Mouse (Mus musculus): Measurements from ENCODE around the gene Nmrk2. TPM values are rescaled to one million over a fixed set of nuclear protein-coding genes. Genes with fewer than 3 reads are reported as not detected.
"Not testable (repeated sequence)": the region's sequence is repeated elsewhere in the genome, so short reads cannot be mapped to it uniquely, and the experiment has no call there.

Gene Nmrk2
- polyA plus RNA-seq, 1 experiment, result 0.18 TPM

GRCm38 (mm10) chr10:81182336-81183333, 19.2 kb downstream of the Nmrk2 start, which contains the start of gene Dapk3:
Gene Dapk3 (plus strand): TSS chr10:81183005.
- peak within 1 kb of the TSS; percentile 75 for H3ac ChIP-seq (ENCODE audit: control insufficient read depth, insufficient read length, low read depth)
- H3K79me3 ChIP-seq (ENCODE audit: low read depth), result peaks cover 38% of the 10 kb centered on the region
- peaks cover 68% of the 10 kb centered on the region for H3K36me3 ChIP-seq (ENCODE audit: control insufficient read depth, insufficient read depth)
- H3K27me3 ChIP-seq (ENCODE audit: control insufficient read depth, insufficient read depth, insufficient read length), result no peaks in the 10 kb centered on the region
- H3K4me3 ChIP-seq (ENCODE audit: insufficient read depth, poor library complexity, severe bottlenecking), result peak within 1 kb of the TSS; percentile 43
- TF ChIP-seq CTCF (IDR thresholded peaks at IDR 0.05; ENCODE audit: control insufficient read depth, insufficient read depth, insufficient read length) (no peak), FOSL1 (IDR thresholded peaks at IDR 0.05; ENCODE audit: insufficient read depth, low read length, poor library complexity, severe bottlenecking) (peak; percentile 29), CEBPB (IDR thresholded peaks at IDR 0.05; ENCODE audit: low read depth) (peak; percentile 13), MAX (IDR thresholded peaks at IDR 0.05) (peak; percentile 89), MYOG (IDR thresholded peaks at IDR 0.05; ENCODE audit: control insufficient read depth, extremely low read depth, insufficient read length) (peak; percentile 90)
- H3K79me2 ChIP-seq (ENCODE audit: control insufficient read depth, insufficient read depth), result peaks cover 69% of the 10 kb centered on the region

- peaks cover 70% of the 10 kb centered on the region for H3K36me3 ChIP-seq (ENCODE audit: control insufficient read depth, insufficient read depth)
- not testable (repeated sequence) for H3K27me3 ChIP-seq (ENCODE audit: control insufficient read depth, insufficient read depth, insufficient read length); H3ac ChIP-seq (ENCODE audit: control insufficient read depth, insufficient read length, low read depth)
- peaks cover 45% of the 10 kb centered on the region for H3K79me3 ChIP-seq (ENCODE audit: low read depth)
- H3K4me3 ChIP-seq (ENCODE audit: insufficient read depth, poor library complexity, severe bottlenecking), result peak overlapping the region; percentile 6
- H3K79me2 ChIP-seq (ENCODE audit: control insufficient read depth, insufficient read depth), result peaks cover 71% of the 10 kb centered on the region
Measured at GRCm38 (mm10) chr10:81181860-81182259, 20.0 kb downstream of the Nmrk2 start.

- Histone ChIP-seq H3K27me3 (ENCODE audit: control insufficient read depth, insufficient read depth, insufficient read length) (no peaks in the 10 kb centered on the region), H3K79me3 (ENCODE audit: low read depth) (peaks cover 50% of the 10 kb centered on the region), H3ac (ENCODE audit: control insufficient read depth, insufficient read length, low read depth) (no peak overlapping the region), H3K79me2 (ENCODE audit: control insufficient read depth, insufficient read depth) (peaks cover 76% of the 10 kb centered on the region), H3K36me3 (ENCODE audit: control insufficient read depth, insufficient read depth) (peaks cover 64% of the 10 kb centered on the region), H3K4me3 (ENCODE audit: insufficient read depth, poor library complexity, severe bottlenecking) (no peak overlapping the region)
- TF ChIP-seq USF1 (IDR thresholded peaks at IDR 0.05; ENCODE audit: low read depth), result no peak
- no peak for TF ChIP-seq MYOD1 (IDR thresholded peaks at IDR 0.05; ENCODE audit: control insufficient read depth, insufficient read length, low read depth)
- no peak for TF ChIP-seq MAX (IDR thresholded peaks at IDR 0.05)
- no peak for TF ChIP-seq MYOG (IDR thresholded peaks at IDR 0.05; ENCODE audit: control insufficient read depth, extremely low read depth, insufficient read length)
- TF ChIP-seq CTCF (IDR thresholded peaks at IDR 0.05; ENCODE audit: control insufficient read depth, insufficient read depth, insufficient read length), result no peak
- TF ChIP-seq CEBPB (IDR thresholded peaks at IDR 0.05; ENCODE audit: low read depth), result no peak
Measured at GRCm38 (mm10) chr10:81180946-81181345, 20.9 kb downstream of the Nmrk2 start.

- H3K4me3 ChIP-seq (ENCODE audit: insufficient read depth, poor library complexity, severe bottlenecking), result no peak overlapping the region
Measured at GRCm38 (mm10) chr10:81179451-81180342, 22.2 kb downstream of the Nmrk2 start.

GRCm38 (mm10) chr10:81178927-81179326, 22.9 kb downstream of the Nmrk2 start:
- peaks cover 49% of the 10 kb centered on the region for H3K79me3 ChIP-seq (ENCODE audit: low read depth)
- peak overlapping the region; percentile 99 for H3ac ChIP-seq (ENCODE audit: control insufficient read depth, insufficient read length, low read depth)
- TF ChIP-seq USF1 (IDR thresholded peaks at IDR 0.05; ENCODE audit: low read depth) (no peak), CTCF (IDR thresholded peaks at IDR 0.05; ENCODE audit: control insufficient read depth, insufficient read depth, insufficient read length) (no peak), MYOD1 (IDR thresholded peaks at IDR 0.05; ENCODE audit: control insufficient read depth, insufficient read length, low read depth) (no peak), FOSL1 (IDR thresholded peaks at IDR 0.05; ENCODE audit: insufficient read depth, low read length, poor library complexity, severe bottlenecking) (no peak), MAX (IDR thresholded peaks at IDR 0.05) (no peak), CEBPB (IDR thresholded peaks at IDR 0.05; ENCODE audit: low read depth) (no peak), MYOG (IDR thresholded peaks at IDR 0.05; ENCODE audit: control insufficient read depth, extremely low read depth, insufficient read length) (no peak)
- peaks cover 54% of the 10 kb centered on the region for H3K36me3 ChIP-seq (ENCODE audit: control insufficient read depth, insufficient read depth)
- no peaks in the 10 kb centered on the region for H3K27me3 ChIP-seq (ENCODE audit: control insufficient read depth, insufficient read depth, insufficient read length)
- peak overlapping the region; percentile 95 for H3K4me3 ChIP-seq (ENCODE audit: insufficient read depth, poor library complexity, severe bottlenecking)
- peaks cover 64% of the 10 kb centered on the region for H3K79me2 ChIP-seq (ENCODE audit: control insufficient read depth, insufficient read depth)

More at GRCm38 (mm10) chr10:81179451-81180342, 22.2 kb downstream of the Nmrk2 start:
- Histone ChIP-seq H3K79me3 (ENCODE audit: low read depth) (peaks cover 50% of the 10 kb centered on the region), H3ac (ENCODE audit: control insufficient read depth, insufficient read length, low read depth) (peak overlapping the region; percentile 10), H3K27me3 (ENCODE audit: control insufficient read depth, insufficient read depth, insufficient read length) (no peaks in the 10 kb centered on the region), H3K79me2 (ENCODE audit: control insufficient read depth, insufficient read depth) (peaks cover 68% of the 10 kb centered on the region), H3K36me3 (ENCODE audit: control insufficient read depth, insufficient read depth) (peaks cover 54% of the 10 kb centered on the region)
- no peak for TF ChIP-seq MYOD1 (IDR thresholded peaks at IDR 0.05; ENCODE audit: control insufficient read depth, insufficient read length, low read depth)
- peak; percentile 1 for TF ChIP-seq CTCF (IDR thresholded peaks at IDR 0.05; ENCODE audit: control insufficient read depth, insufficient read depth, insufficient read length)

All from C2C12 (cell line).